Mouse (Mus musculus) stomach, postnatal 0 days (tissue): ENCODE data around the gene Fbxo5.

Source experiments
- CTCF ChIP-seq: IDR thresholded peaks from 2 replicates; pipeline ENCODE4 v1.5.1; 2016; ENCODE audit warnings: antibody characterized with exemption, low read depth, mild to moderate bottlenecking, moderate library complexity
- EP300 ChIP-seq: optimal IDR thresholded peaks from 2 replicates; pipeline ENCODE3; 2016; ENCODE audit warnings: antibody characterized with exemption

GRCm38 (mm10) chr10:5802866-5803265, 2.5 kb downstream of the Fbxo5 start:
- no peak for TF ChIP-seq CTCF
- no peak for TF ChIP-seq EP300
